Mouse (Mus musculus) hindlimb bud, embryonic 11.5 days (tissue): ENCODE measurements around the gene Traf7.

ENCODE experiments used
- DNase-seq: peaks from one replicate; pipeline ENCODE4 v3.0.0-alpha.2; 2012; ENCODE audit warnings: low read depth, low spot score; ENCODE audit errors: extremely low spot score

Traf7 gene

GRCm38 (mm10) chr17:24507806-24508460 lies 19.8 kb downstream of the Traf7 start:
- DNase-seq: no peak

- DNase-seq: no peak
Observed at GRCm38 (mm10) chr17:24507129-24507664, 20.5 kb downstream of the Traf7 start.

- no peak for DNase-seq
Observed at GRCm38 (mm10) chr17:24506332-24507070, 21.2 kb downstream of the Traf7 start.

- no peak for DNase-seq
Observed at GRCm38 (mm10) chr17:24505286-24505955, 22.3 kb downstream of the Traf7 start.

DNA sequence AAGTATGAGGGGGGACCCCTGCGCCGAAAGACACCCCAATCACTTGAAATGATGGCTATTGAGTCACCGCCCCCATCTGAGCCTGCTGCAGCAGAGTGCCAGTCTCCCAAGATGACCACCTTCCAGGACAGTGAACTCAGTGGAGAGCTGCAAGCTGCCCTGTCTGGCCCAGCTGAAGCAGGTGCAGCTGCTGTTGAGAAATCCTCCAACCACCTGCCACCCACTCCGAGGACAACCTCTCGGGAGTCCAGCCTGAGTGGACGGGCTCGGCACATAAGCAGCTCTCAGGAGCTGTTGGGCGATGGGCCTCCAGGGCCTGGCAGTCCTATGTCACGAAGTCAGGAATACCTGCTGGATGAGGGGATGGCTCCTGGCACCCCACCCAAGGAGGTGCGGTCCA lies 23.7 kb downstream of the Traf7 start:
- no peak for DNase-seq

GRCm38 (mm10) chr17:24502208-24502607 lies 25.5 kb downstream of the Traf7 start:
- no peak for DNase-seq

DNA sequence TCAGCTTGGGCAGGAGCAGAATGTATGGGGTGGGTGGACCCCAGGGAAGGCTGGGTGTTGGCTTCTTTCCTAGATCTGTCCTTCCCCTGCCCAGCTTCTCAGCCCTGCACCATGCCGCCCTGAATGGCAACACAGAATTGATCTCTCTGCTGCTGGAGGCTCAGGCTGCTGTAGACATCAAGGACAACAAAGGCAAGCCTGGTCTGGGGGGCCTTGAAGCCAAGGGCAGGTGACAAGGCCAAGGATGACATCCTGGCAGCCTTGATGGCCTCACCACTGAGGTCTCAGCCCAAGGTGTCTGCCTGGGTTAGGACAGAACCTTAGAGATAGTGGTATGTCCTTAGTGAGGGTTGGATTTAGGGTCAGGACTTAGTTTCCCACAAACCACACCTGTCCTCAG lies 31.7 kb downstream of the Traf7 start:
- no peak for DNase-seq

GRCm38 (mm10) chr17:24495443-24495842 lies 32.3 kb downstream of the Traf7 start:
- no peak for DNase-seq

- peak; percentile 31 for DNase-seq
Observed at GRCm38 (mm10) chr17:24494627-24495335, 33.0 kb downstream of the Traf7 start.

GRCm38 (mm10) chr17:24490399-24490798 lies 37.3 kb downstream of the Traf7 start:
- DNase-seq: no peak

- no peak for DNase-seq
Observed at GRCm38 (mm10) chr17:24489265-24490030, 38.3 kb downstream of the Traf7 start.

GRCm38 (mm10) chr17:24488662-24489264 lies 39.0 kb downstream of the Traf7 start:
- no peak for DNase-seq

- no peak for DNase-seq
Observed at GRCm38 (mm10) chr17:24488186-24488661, 39.5 kb downstream of the Traf7 start, which contains the start of gene Caskin1. Caskin1 (plus strand) TSS chr17:24488601.

DNA sequence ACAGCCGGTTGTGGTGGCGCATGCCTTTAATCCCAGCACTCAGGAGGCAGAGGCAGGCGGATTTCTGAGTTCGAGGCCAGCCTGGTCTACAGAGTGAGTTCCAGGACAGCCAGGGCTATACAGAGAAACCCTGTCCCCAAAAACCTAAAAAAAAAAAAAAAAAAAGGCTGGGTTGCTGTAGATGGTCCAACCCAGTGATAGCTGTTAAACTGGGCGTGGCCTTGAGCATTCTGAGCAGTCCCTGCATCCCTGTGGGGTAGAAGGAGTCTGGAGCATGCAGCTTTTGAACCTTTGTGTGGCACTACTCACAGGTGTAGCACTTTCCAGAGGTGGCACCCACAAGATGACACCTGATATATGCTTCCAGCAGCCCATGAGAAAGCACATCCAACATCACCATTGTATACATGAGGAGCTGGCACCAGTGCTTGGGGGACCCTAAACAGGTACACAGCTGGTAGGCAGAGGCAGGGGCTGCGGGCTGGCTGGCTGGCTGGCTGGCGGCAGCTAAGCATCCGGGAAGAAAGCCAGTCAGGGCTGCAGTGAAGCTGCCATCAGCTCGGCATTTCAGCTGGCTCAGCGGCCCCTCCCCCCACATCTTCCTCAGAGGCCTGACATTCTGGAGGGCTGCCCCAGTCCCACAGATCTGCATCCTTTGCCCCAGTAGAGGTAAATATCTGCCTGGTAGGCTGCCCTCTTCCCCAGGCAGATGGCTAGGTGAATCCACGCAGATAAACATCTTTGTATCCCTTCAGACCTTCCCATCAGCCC lies 42.5 kb downstream of the Traf7 start:
- no peak for DNase-seq

- no peak for DNase-seq
Observed at GRCm38 (mm10) chr17:24483495-24483894, 44.2 kb downstream of the Traf7 start.

DNA sequence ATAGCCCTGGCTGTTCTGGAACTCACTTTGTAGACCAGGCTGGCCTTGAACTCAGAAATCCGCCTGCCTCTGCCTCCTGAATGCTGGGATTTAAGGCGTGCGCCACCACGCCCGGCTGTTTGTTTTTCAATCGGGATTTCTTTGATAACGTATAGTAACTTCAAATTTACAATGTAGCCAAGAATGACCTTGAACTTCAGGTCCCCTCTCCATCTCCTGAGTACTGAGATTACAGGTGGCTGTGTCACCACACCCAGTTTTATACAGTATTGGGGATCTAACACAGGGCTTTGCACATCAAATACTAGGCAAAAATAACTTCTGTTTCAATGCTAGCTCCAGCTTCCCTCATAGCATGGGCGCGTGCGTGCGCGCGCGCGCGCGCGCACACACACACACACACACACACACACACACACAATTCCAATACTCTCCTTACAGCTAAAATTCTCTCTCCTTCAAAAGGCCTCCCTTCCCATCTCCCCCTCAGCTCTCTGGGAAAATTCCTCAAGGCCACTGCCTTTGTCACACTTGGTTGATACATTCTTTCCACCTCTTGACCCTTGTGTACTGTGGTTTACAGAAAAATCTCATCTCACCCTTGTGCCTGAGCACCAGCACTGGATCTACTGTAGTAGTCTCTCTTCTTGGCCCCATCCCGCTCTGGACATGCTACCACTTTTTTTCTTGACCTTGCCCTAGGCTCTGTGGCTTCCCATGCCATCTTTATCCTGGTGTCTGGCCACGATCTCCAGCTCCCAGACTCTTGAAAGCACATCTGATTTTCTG lies 46.5 kb downstream of the Traf7 start:
- DNase-seq: no peak

GRCm38 (mm10) chr17:24480201-24480826 lies 47.4 kb downstream of the Traf7 start:
- DNase-seq: no peak

DNA sequence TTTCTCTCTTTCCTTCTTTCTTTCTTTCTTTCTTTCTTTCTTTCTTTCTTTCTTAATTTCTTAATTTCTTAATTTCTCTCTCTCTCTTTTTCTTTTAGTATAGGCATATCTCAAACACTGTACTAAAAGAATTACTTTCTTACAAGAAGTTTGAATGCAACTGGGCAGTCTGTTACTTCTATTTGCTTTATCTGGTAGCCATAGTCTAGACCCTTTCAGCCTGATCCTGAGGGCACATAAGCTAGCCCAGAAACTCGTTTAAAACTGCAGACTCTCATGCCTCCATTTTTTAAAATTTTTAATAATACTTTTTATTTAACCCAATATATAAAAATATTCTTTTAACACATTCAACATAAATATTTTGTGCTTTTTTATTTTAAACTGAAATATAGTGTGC lies 48.3 kb downstream of the Traf7 start:
- no peak for DNase-seq
